Mouse (Mus musculus): ENCODE measurements around the gene Kctd5. TPM values are rescaled to one million over a fixed set of nuclear protein-coding genes. Genes with fewer than 3 reads are reported as not detected.

The Kctd5 gene
- polyA plus RNA-seq, 1 experiment from 2014 or later = 47.6 TPM

- DNase-seq (ENCODE audit: low spot score) (no peak), ATAC-seq (replicated peaks; ENCODE audit: low FRiP score, low read depth) (no peak)
- no peak for TF ChIP-seq CTCF (IDR thresholded peaks at IDR 0.05; ENCODE audit: low read depth)
- 75% methylated on average over 7 of the region's 7 CpGs for WGBS
- Histone ChIP-seq H3K4me1 (replicated peaks; ENCODE audit: insufficient read depth, low read length) (no peaks in the 10 kb centered on the region), H3K9me3 (replicated peaks; ENCODE audit: low read length) (no peaks in the 10 kb centered on the region), H3K27ac (no peak overlapping the region), H3K36me3 (ENCODE audit: insufficient read depth, low read length) (no peaks in the 10 kb centered on the region), H3K4me2 (ENCODE audit: low read length) (no peak overlapping the region), H3K9ac (ENCODE audit: low read depth, low read length) (no peak overlapping the region), H3K27me3 (ENCODE audit: insufficient read depth, low read length) (no peaks in the 10 kb centered on the region), H3K4me3 (replicated peaks; ENCODE audit: low read depth, low read length) (no peak overlapping the region)
These were observed 43.8 kb downstream of the Kctd5 start for GRCm38 (mm10) chr17:24029477-24029876.

DNA sequence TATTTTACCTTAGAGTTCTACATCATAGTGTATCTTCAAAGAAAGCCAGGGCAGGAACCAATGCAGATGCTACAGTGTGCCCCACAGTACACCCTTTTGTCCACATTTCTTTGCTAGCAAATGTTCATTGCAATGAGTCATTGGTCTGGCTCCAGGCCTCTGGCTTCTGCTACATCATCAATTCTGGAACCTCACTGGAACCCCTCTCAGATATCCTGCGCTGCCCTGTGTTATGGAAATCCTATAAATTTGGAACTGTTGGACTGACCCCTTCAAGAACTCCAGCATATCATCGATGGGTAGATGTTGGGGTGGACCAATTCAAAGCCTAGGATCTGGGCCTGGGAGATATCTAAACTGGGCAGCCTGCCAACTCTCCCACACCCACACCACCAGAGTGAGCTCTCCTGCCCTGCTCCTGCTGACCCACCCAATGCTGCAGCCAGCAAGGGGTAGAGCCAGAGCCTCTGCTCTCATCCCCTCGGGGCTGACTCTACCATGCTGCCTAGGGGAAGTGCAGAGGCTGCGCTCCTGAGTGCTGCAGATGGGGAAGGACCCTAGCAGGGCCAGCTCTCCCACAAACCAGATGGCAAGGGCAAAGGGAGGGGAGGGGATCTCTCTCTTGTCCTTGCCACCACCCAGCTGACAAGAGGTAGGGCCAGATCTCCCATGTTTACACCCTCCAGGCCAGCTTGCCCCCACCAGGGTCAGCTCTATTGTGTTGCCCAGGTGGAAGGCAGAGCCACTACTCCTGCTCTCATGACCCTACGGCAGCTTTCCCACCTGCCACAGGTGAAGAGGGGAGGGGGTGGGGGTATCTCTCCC lies 51.7 kb downstream of the Kctd5 start:
- ATAC-seq (replicated peaks; ENCODE audit: low FRiP score, low read depth) (no peak), DNase-seq (ENCODE audit: low spot score) (no peak)
- no peaks in the 10 kb centered on the region for H3K4me1 ChIP-seq (replicated peaks; ENCODE audit: insufficient read depth, low read length)
- no peaks in the 10 kb centered on the region for H3K27me3 ChIP-seq (ENCODE audit: insufficient read depth, low read length)
- no peaks in the 10 kb centered on the region for H3K36me3 ChIP-seq (ENCODE audit: insufficient read depth, low read length)
- H3K9me3 ChIP-seq (replicated peaks; ENCODE audit: low read length) = no peaks in the 10 kb centered on the region
- H3K4me2 ChIP-seq (ENCODE audit: low read length) = no peak overlapping the region
- H3K4me3 ChIP-seq (replicated peaks; ENCODE audit: low read depth, low read length) = no peak overlapping the region
- no peak overlapping the region for H3K9ac ChIP-seq (ENCODE audit: low read depth, low read length)
- WGBS = 60% methylated on average over 5 of the region's 5 CpGs
- no peak for TF ChIP-seq CTCF (IDR thresholded peaks at IDR 0.05; ENCODE audit: low read depth)
- H3K27ac ChIP-seq = no peak overlapping the region

- H3K9ac ChIP-seq (ENCODE audit: low read depth, low read length) = no peak overlapping the region
- H3K36me3 ChIP-seq (ENCODE audit: insufficient read depth, low read length) = no peaks in the 10 kb centered on the region
- H3K4me3 ChIP-seq (replicated peaks; ENCODE audit: low read depth, low read length) = no peak overlapping the region
- H3K4me1 ChIP-seq (replicated peaks; ENCODE audit: insufficient read depth, low read length) = no peaks in the 10 kb centered on the region
- no peaks in the 10 kb centered on the region for H3K9me3 ChIP-seq (replicated peaks; ENCODE audit: low read length)
- H3K27me3 ChIP-seq (ENCODE audit: insufficient read depth, low read length) = no peaks in the 10 kb centered on the region
- no peak for ATAC-seq (replicated peaks; ENCODE audit: low FRiP score, low read depth)
- no peak overlapping the region for H3K4me2 ChIP-seq (ENCODE audit: low read length)
- no peak for TF ChIP-seq CTCF (IDR thresholded peaks at IDR 0.05; ENCODE audit: low read depth)
- no peak overlapping the region for H3K27ac ChIP-seq
- 61% methylated on average over 6 of the region's 6 CpGs for WGBS
- no peak for DNase-seq (ENCODE audit: low spot score)
These were observed 52.6 kb downstream of the Kctd5 start for GRCm38 (mm10) chr17:24020696-24021095.

DNA sequence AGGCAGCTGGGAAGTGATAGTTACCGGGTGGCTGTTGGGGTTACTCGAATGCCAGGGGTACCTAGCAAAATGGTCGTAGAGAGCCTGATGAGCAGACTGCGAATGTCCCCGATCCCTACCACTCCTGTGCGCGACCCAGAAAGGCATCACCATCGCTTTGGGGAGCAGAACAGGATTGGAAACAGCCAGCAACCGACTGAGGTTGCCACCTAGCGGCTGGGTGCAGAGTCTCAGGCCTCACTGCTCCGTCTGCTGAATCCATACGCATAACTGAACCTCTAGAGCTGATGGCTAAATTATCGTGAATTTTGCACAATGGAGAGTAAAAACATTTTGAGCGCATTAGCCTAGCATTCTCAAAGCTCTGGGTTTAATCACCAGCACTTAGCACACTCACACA lies 57.6 kb downstream of the Kctd5 start:
- DNase-seq (ENCODE audit: low spot score) (peak; percentile 8), ATAC-seq (replicated peaks; ENCODE audit: low FRiP score, low read depth) (no peak)
- TF ChIP-seq CTCF (IDR thresholded peaks at IDR 0.05; ENCODE audit: low read depth) = peak; percentile 63
- Histone ChIP-seq H3K9ac (ENCODE audit: low read depth, low read length) (no peak overlapping the region), H3K4me1 (replicated peaks; ENCODE audit: insufficient read depth, low read length) (no peaks in the 10 kb centered on the region), H3K4me2 (ENCODE audit: low read length) (no peak overlapping the region), H3K4me3 (replicated peaks; ENCODE audit: low read depth, low read length) (no peak overlapping the region), H3K36me3 (ENCODE audit: insufficient read depth, low read length) (no peaks in the 10 kb centered on the region), H3K27me3 (ENCODE audit: insufficient read depth, low read length) (no peaks in the 10 kb centered on the region), H3K9me3 (replicated peaks; ENCODE audit: low read length) (no peaks in the 10 kb centered on the region), H3K27ac (no peak overlapping the region)
- WGBS = 37% methylated on average over 14 of the region's 14 CpGs

DNA sequence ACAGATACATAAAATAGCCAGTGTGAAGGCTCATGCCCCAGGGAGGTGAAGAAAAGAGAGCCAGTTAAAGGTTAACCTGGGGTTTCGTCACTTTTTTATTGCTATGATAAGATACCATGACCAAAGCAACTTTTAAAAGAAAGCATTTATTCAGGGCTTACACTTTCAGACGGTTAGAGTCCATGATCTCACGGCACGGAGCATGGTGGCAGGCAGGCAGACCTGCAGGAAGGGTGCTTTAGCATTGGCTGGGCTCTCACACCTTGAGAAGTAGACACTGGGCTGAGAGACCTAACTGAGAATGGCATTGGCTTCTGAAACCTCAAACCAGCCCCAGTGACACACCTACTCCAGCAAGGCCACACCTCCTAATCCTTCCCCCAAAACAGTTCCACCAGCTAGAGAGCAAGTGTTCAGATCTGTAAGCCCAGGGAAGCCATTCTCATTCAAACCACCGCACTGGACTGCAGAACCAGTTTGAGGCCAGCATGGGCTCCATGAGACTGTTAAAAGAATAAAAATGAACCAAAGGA lies 58.8 kb downstream of the Kctd5 start:
- H3K4me2 ChIP-seq (ENCODE audit: low read length) = no peak overlapping the region
- no peak for TF ChIP-seq CTCF (IDR thresholded peaks at IDR 0.05; ENCODE audit: low read depth)
- DNase-seq (ENCODE audit: low spot score) (no peak), ATAC-seq (replicated peaks; ENCODE audit: low FRiP score, low read depth) (no peak)
- H3K27ac ChIP-seq = no peak overlapping the region
- H3K9me3 ChIP-seq (replicated peaks; ENCODE audit: low read length) = no peaks in the 10 kb centered on the region
- no peaks in the 10 kb centered on the region for H3K36me3 ChIP-seq (ENCODE audit: insufficient read depth, low read length)
- no peak overlapping the region for H3K4me3 ChIP-seq (replicated peaks; ENCODE audit: low read depth, low read length)
- H3K9ac ChIP-seq (ENCODE audit: low read depth, low read length) = no peak overlapping the region
- 87% methylated on average over 5 of the region's 5 CpGs for WGBS
- H3K4me1 ChIP-seq (replicated peaks; ENCODE audit: insufficient read depth, low read length) = no peaks in the 10 kb centered on the region
- H3K27me3 ChIP-seq (ENCODE audit: insufficient read depth, low read length) = no peaks in the 10 kb centered on the region

DNA sequence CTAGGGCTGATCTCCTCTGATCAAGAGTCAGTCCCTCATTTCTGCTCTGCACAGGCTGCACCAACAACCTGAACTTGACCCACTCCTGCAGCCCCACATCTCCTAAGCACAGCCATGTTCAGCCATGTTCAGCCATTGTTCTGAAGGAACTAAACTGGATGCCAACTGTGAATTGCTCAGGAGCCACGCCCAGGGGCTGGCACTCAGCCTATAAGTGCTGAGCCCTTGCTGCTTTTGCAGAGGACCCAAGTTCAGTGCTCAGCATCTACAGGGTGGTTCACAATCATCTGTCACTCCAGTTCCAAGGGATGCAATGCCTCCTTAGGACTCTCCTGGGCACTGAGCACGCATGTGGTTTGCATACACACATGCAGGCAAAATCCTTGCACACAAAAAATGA lies 60.4 kb downstream of the Kctd5 start:
- no peak for TF ChIP-seq CTCF (IDR thresholded peaks at IDR 0.05; ENCODE audit: low read depth)
- no peak overlapping the region for H3K4me2 ChIP-seq (ENCODE audit: low read length)
- H3K27me3 ChIP-seq (ENCODE audit: insufficient read depth, low read length) = no peaks in the 10 kb centered on the region
- H3K4me3 ChIP-seq (replicated peaks; ENCODE audit: low read depth, low read length) = no peak overlapping the region
- H3K9me3 ChIP-seq (replicated peaks; ENCODE audit: low read length) = no peaks in the 10 kb centered on the region
- no peaks in the 10 kb centered on the region for H3K4me1 ChIP-seq (replicated peaks; ENCODE audit: insufficient read depth, low read length)
- H3K9ac ChIP-seq (ENCODE audit: low read depth, low read length) = no peak overlapping the region
- no peak for DNase-seq (ENCODE audit: low spot score)
- WGBS = 83% methylated on average over 2 of the region's 2 CpGs
- H3K36me3 ChIP-seq (ENCODE audit: insufficient read depth, low read length) = no peaks in the 10 kb centered on the region
- H3K27ac ChIP-seq = no peak overlapping the region
- ATAC-seq (replicated peaks; ENCODE audit: low FRiP score, low read depth) = no peak
